Comparison of ENCODE assay signal across 11 mouse cellular contexts in genomic region chr10:44256624-44257023, GRCm38 (mm10). TPM values are rescaled to one million over a fixed set of nuclear protein-coding genes. Genes with fewer than 3 reads are reported as not detected.
DNase-seq lines count a peak whose midpoint lies in the region; ATAC-seq and TF ChIP-seq lines count a peak whose summit lies in the region.
"Had no signal": no experiment of that assay in that cellular context is flagged by ENCODE, and none has a peak within 500 bp of the region (broad histone marks: within the 10 kb centered on the region; RNA-seq: fewer than 3 reads in every experiment).

No protein-coding gene starts in this region.

- no peak overlapping the region for H3K4me2 ChIP-seq in heart, postnatal 0 days (ENCODE audit: low read depth, low read length)
- H3K4me2 ChIP-seq in midbrain, postnatal 0 days (ENCODE audit: low read depth, low read length, poor library complexity, severe bottlenecking), result no peak overlapping the region
- H3K4me2 ChIP-seq in midbrain, embryonic 15.5 days, result no peak overlapping the region
- H3K4me2 ChIP-seq: heart, embryonic 11.5 days had no signal

- peak; percentile 13 for TF ChIP-seq RAD21 in MEL (IDR thresholded peaks at IDR 0.05; ENCODE audit: low read depth, low read length)

- H3K9me3 ChIP-seq in heart, postnatal 0 days (replicated peaks; ENCODE audit: control insufficient read depth, low read length), result no peaks in the 10 kb centered on the region
- no peaks in the 10 kb centered on the region for H3K9me3 ChIP-seq in midbrain, postnatal 0 days (ENCODE audit: low read length)
- no peaks in the 10 kb centered on the region for H3K9me3 ChIP-seq in midbrain, embryonic 15.5 days
- no peaks in the 10 kb centered on the region for H3K9me3 ChIP-seq in MEL (replicated peaks; ENCODE audit: insufficient read depth, low read length)
- H3K9me3 ChIP-seq: limb, embryonic 10.5 days had no signal

- no peak overlapping the region for H3K4me3 ChIP-seq in heart, postnatal 0 days (ENCODE audit: low read depth, low read length)
- no peak overlapping the region for H3K4me3 ChIP-seq in midbrain, postnatal 0 days (ENCODE audit: low read depth, low read length)
- H3K4me3 ChIP-seq in midbrain, embryonic 15.5 days, result no peak overlapping the region
- no peak overlapping the region for H3K4me3 ChIP-seq in MEL (ENCODE audit: control insufficient read depth in 1 of 2, insufficient read depth in 1 of 2, low read depth in 2 of 2, low read length in 2 of 2)
- H3K4me3 ChIP-seq: limb, embryonic 10.5 days had no signal

- peak; percentile 27 for TF ChIP-seq CTCF in heart, postnatal 0 days (IDR thresholded peaks at IDR 0.05; ENCODE audit: low read depth)
- peak; percentile 50 for TF ChIP-seq CTCF in midbrain, postnatal 0 days (IDR thresholded peaks at IDR 0.05)
- TF ChIP-seq CTCF in MEL (IDR thresholded peaks at IDR 0.05 in 2 of 3, conservative IDR thresholded peaks at IDR 0.05 in 1 of 3; ENCODE audit: control insufficient read depth in 1 of 3, insufficient read depth in 1 of 3, low read depth in 2 of 3, low read length in 3 of 3, poor library complexity in 1 of 3, severe bottlenecking in 1 of 3), result peak; percentile 43 to 58 (median 44); a peak in 5 of 6 replicates

- H3K36me3 ChIP-seq in heart, postnatal 0 days (replicated peaks; ENCODE audit: control insufficient read depth, insufficient read depth, low read length), result no peaks in the 10 kb centered on the region
- H3K36me3 ChIP-seq in midbrain, postnatal 0 days (ENCODE audit: insufficient read depth, low read length), result no peaks in the 10 kb centered on the region
- no peaks in the 10 kb centered on the region for H3K36me3 ChIP-seq in midbrain, embryonic 15.5 days (replicated peaks)
- no peaks in the 10 kb centered on the region for H3K36me3 ChIP-seq in MEL (ENCODE audit: control insufficient read depth in 1 of 2, insufficient read depth in 2 of 2, low read length in 2 of 2)
- H3K36me3 ChIP-seq: limb, embryonic 10.5 days had no signal

- H3K27ac ChIP-seq in heart, postnatal 0 days (ENCODE audit: low read depth), result no peak overlapping the region
- no peak overlapping the region for H3K27ac ChIP-seq in midbrain, postnatal 0 days (ENCODE audit: low read depth, low read length)
- H3K27ac ChIP-seq in midbrain, embryonic 15.5 days, result no peak overlapping the region
- H3K27ac ChIP-seq in MEL (ENCODE audit: control insufficient read depth, low read depth, low read length), result no peak overlapping the region
- H3K27ac ChIP-seq: limb, embryonic 10.5 days had no signal

- no peak overlapping the region for H3K9ac ChIP-seq in heart, postnatal 0 days (replicated peaks; ENCODE audit: low read depth, low read length)
- H3K9ac ChIP-seq in midbrain, postnatal 0 days (replicated peaks; ENCODE audit: low read length, poor library complexity, severe bottlenecking), result no peak overlapping the region
- no peak overlapping the region for H3K9ac ChIP-seq in midbrain, embryonic 15.5 days
- H3K9ac ChIP-seq in MEL (ENCODE audit: control insufficient read depth, low read depth, low read length, poor library complexity, severe bottlenecking), result no peak overlapping the region

- H3K27me3 ChIP-seq in heart, postnatal 0 days (ENCODE audit: control insufficient read depth, insufficient read depth, low read length), result no peaks in the 10 kb centered on the region
- no peaks in the 10 kb centered on the region for H3K27me3 ChIP-seq in midbrain, postnatal 0 days (ENCODE audit: insufficient read depth, low read length)
- H3K27me3 ChIP-seq in midbrain, embryonic 15.5 days (replicated peaks), result no peaks in the 10 kb centered on the region
- H3K27me3 ChIP-seq in MEL (ENCODE audit: control insufficient read depth in 1 of 2, insufficient read depth in 2 of 2, low read length in 2 of 2), result no peaks in the 10 kb centered on the region

- TF ChIP-seq POLR2A in MEL (IDR thresholded peaks at IDR 0.05; ENCODE audit: control insufficient read depth in 1 of 2, insufficient read depth in 1 of 2, low read depth in 1 of 2, low read length in 2 of 2, poor library complexity in 1 of 2), result no peak

- WGBS in heart, postnatal 0 days, result 33% methylated on average over 7 of the region's 7 CpGs
- WGBS in midbrain, postnatal 0 days, result 32% methylated on average over 7 of the region's 7 CpGs
- WGBS in midbrain, embryonic 15.5 days, result 36% methylated on average over 7 of the region's 7 CpGs

- no peaks in the 10 kb centered on the region for H3K4me1 ChIP-seq in heart, postnatal 0 days (ENCODE audit: control insufficient read depth, insufficient read depth)
- H3K4me1 ChIP-seq in midbrain, postnatal 0 days (ENCODE audit: insufficient read depth, low read length), result no peaks in the 10 kb centered on the region
- no peaks in the 10 kb centered on the region for H3K4me1 ChIP-seq in midbrain, embryonic 15.5 days
- H3K4me1 ChIP-seq in MEL (ENCODE audit: control insufficient read depth in 1 of 2, insufficient read depth in 2 of 2, low read length in 2 of 2), result no peaks in the 10 kb centered on the region
- H3K4me1 ChIP-seq: limb, embryonic 10.5 days had no signal

- no peaks in the 10 kb centered on the region for H3K79me2 ChIP-seq in MEL (ENCODE audit: control insufficient read depth, insufficient read depth, low read length, poor library complexity)

- DNase-seq in heart, postnatal 0 days (ENCODE audit: low spot score), result no peak
- DNase-seq in heart, adult 8-10 months (ENCODE audit: low spot score), result no peak
- peak; percentile 17 for DNase-seq in midbrain, postnatal 0 days (ENCODE audit: low spot score)
- peak; percentile 54 for DNase-seq in MEL (ENCODE audit: low read depth, low spot score)
- peak; percentile 33 for DNase-seq in naive thymus-derived CD4-positive, alpha-beta T cell, adult 2 months (ENCODE audit: low read depth)
- no peak for DNase-seq in testis, postnatal 10 days (ENCODE audit: low spot score)
- DNase-seq: cerebellum, adult 8-10 months; kidney, adult 11 months had no signal

- no peak for ATAC-seq in heart, postnatal 0 days (ENCODE audit: insufficient read depth, low read depth)
- ATAC-seq in midbrain, postnatal 0 days (ENCODE audit: low FRiP score), result no peak
- ATAC-seq in midbrain, embryonic 15.5 days (replicated peaks), result no peak

- TF ChIP-seq EP300 in heart, postnatal 0 days (IDR thresholded peaks at IDR 0.05; ENCODE audit: low read depth), result no peak
- no peak for TF ChIP-seq EP300 in MEL (IDR thresholded peaks at IDR 0.05; ENCODE audit: low read depth in 1 of 2, low read length in 2 of 2)

TF ChIP-seq in MEL, 35 proteins besides CTCF, POLR2A, EP300 and RAD21:
- TF ChIP-seq ZKSCAN1 (IDR thresholded peaks at IDR 0.05; ENCODE audit: low read depth, low read length) (no peak), RCOR1 (IDR thresholded peaks at IDR 0.05; ENCODE audit: low read depth, low read length) (no peak), SMC3 (IDR thresholded peaks at IDR 0.05; ENCODE audit: low read depth, low read length) (peak; percentile 52)

RNA-seq across cellular contexts. Expression of gene Atg5, which starts 11.5 kb away (rescaled TPM):
- total RNA-seq in heart, postnatal 0 days (2014; rRNA removed; ENCODE audit: low replicate concordance), result 18.0 and 20.0 TPM in 2 replicates
- polyA plus RNA-seq in heart, postnatal 0 days (2015; fragmentation: Nextera tagmentation; extraction: Ambion mirVana), result 25.2 and 27.0 TPM in 2 replicates
- 10 to 100 TPM; 14.7 to 16.8 (median 16.0) TPM for total RNA-seq in heart, adult 8-10 months (2022)
- total RNA-seq in midbrain, postnatal 0 days (2014; rRNA removed), result 17.0 and 22.4 TPM in 2 replicates
- 38.7 and 40.0 TPM in 2 replicates for polyA plus RNA-seq in midbrain, postnatal 0 days (2015; fragmentation: Nextera tagmentation; extraction: Ambion mirVana)
- polyA plus RNA-seq in midbrain, embryonic 15.5 days (2015; fragmentation: Nextera tagmentation; extraction: Ambion mirVana), result 44.9 and 45.7 TPM in 2 replicates
- 25.0 and 28.8 TPM in 2 replicates for total RNA-seq in MEL (2012; rRNA removed)
- 10 to 100 TPM in 1 of 2 experiments, not detected in 1; 30.2 TPM for polyA plus RNA-seq in MEL (2012; ENCODE audit: insufficient read depth in 1 of 2, insufficient read length in 2 of 2, low read depth in 1 of 2, low replicate concordance in 2 of 2, missing spikeins in 1 of 2)

Comparison
In these comparisons a context has a peak if more than half of its experiments do, and no peak if none do; other contexts are left out.
1. DNase-seq: peak in midbrain, postnatal 0 days (single experiment), MEL (single experiment) and naive thymus-derived CD4-positive, alpha-beta T cell, adult 2 months (single experiment); none in heart, postnatal 0 days (single experiment), heart, adult 8-10 months (single experiment) and testis, postnatal 10 days (single experiment).
2. Peak in every context shown above with its lines, with median percentiles within 50 percentile points of each other: CTCF ChIP-seq.